Mouse (Mus musculus) adrenal gland, adult 18-20 months (tissue): Measurements from ENCODE around the gene Ehd4. TPM values are rescaled to one million over a fixed set of nuclear protein-coding genes. Genes with fewer than 3 reads are reported as not detected.
A peak's percentile ranks its signal among the peaks of the same experiment; 100 is the strongest.

Source experiments
- DNase-seq, 2 experiments: peaks; one replicate each; pipeline ENCODE4 v3.0.0; 2021 to 2022; ENCODE audit warnings: low spot score in 2 of 2
- long read RNA-seq, 2 experiments: library from polyadenylated mRNA; stranded (forward); transcript quantifications; one replicate each; pipeline ENCODE4 v2.0.0; 2021
- total RNA-seq, 2 experiments: library from RNA; stranded (reverse); gene quantifications; 1 replicate in 1 of 2; 2 replicates in 1 of 2; pipeline ENCODE4 v1.2.3; 2021

The Ehd4 gene
- total RNA-seq, result 10 to 100 TPM; 34.4 to 39.2 TPM
- long read RNA-seq, experiment 1, transcript Ehd4-201 (6 exons, 3,730 nt), result major isoform, 49 of 54 reads
- long read RNA-seq, experiment 1, partial matches to known transcripts, result 0 of 54 reads
- long read RNA-seq, experiment 1, other reads (novel, unspliced or antisense), result 5 of 54 reads
- long read RNA-seq, experiment 2, transcript Ehd4-201 (6 exons, 3,730 nt), result major isoform, 120 of 136 reads
- long read RNA-seq, experiment 2, partial matches to known transcripts, result 6 of 136 reads
- long read RNA-seq, experiment 2, other reads (novel, unspliced or antisense), result 10 of 136 reads

- DNase-seq, result peak; percentile 99
Observed at GRCm38 (mm10) chr2:120154361-120154894, at the start of gene Ehd4. TSS of gene Ehd4 (minus strand) at chr2:120154606.

- DNase-seq, result no peak
Observed at GRCm38 (mm10) chr2:120203742-120204141, 49.3 kb upstream of the Ehd4 start.

GRCm38 (mm10) chr2:120200077-120200476 is 45.7 kb upstream of the Ehd4 start:
- no peak for DNase-seq

GRCm38 (mm10) chr2:120188174-120188573 is 33.8 kb upstream of the Ehd4 start:
- DNase-seq, result no peak

- DNase-seq, result no peak
Observed at GRCm38 (mm10) chr2:120187583-120187982, 33.2 kb upstream of the Ehd4 start.

- no peak for DNase-seq
Observed at GRCm38 (mm10) chr2:120185527-120186276, 31.3 kb upstream of the Ehd4 start.

- DNase-seq, result no peak
Observed at GRCm38 (mm10) chr2:120178936-120179335, 24.5 kb upstream of the Ehd4 start.

- DNase-seq, result peak; percentile 60 to 62
Observed at GRCm38 (mm10) chr2:120173718-120174117, 19.3 kb upstream of the Ehd4 start.

GRCm38 (mm10) chr2:120171362-120171761 is 17.0 kb upstream of the Ehd4 start:
- DNase-seq, result no peak

GRCm38 (mm10) chr2:120170726-120171125 is 16.3 kb upstream of the Ehd4 start:
- peak in 1 of 2 experiments; percentile 15 for DNase-seq

- DNase-seq, result no peak
Observed at GRCm38 (mm10) chr2:120169382-120169781, 15.0 kb upstream of the Ehd4 start.

GRCm38 (mm10) chr2:120167763-120168162 is 13.4 kb upstream of the Ehd4 start:
- DNase-seq, result no peak

- no peak for DNase-seq
Observed at GRCm38 (mm10) chr2:120165474-120165873, 11.1 kb upstream of the Ehd4 start.

- DNase-seq, result no peak
Observed at GRCm38 (mm10) chr2:120159434-120159833, 5.0 kb upstream of the Ehd4 start.

GRCm38 (mm10) chr2:120158846-120159245 is 4.4 kb upstream of the Ehd4 start:
- DNase-seq, result no peak

GRCm38 (mm10) chr2:120158016-120158415 is 3.6 kb upstream of the Ehd4 start:
- no peak for DNase-seq

GRCm38 (mm10) chr2:120157606-120158005 is 3.2 kb upstream of the Ehd4 start:
- DNase-seq, result no peak

- DNase-seq, result peak in 1 of 2 experiments; percentile 48
Observed at GRCm38 (mm10) chr2:120153586-120154360, 633 bp downstream of the Ehd4 start.

- DNase-seq, result no peak
Observed at GRCm38 (mm10) chr2:120150571-120150970, 3.8 kb downstream of the Ehd4 start.

GRCm38 (mm10) chr2:120149634-120150033 is 4.8 kb downstream of the Ehd4 start:
- DNase-seq, result no peak

- DNase-seq, result no peak
Observed at GRCm38 (mm10) chr2:120147999-120148398, 6.4 kb downstream of the Ehd4 start.
